Mouse (Mus musculus) induced T-regulatory cell, adult 2 months (primary cell): ENCODE data around the gene Zfp775.

ENCODE experiments used
- DNase-seq: peaks from one replicate; pipeline ENCODE4 v3.0.0-alpha.2; 2012; ENCODE audit warnings: low read depth

The Zfp775 gene

DNA sequence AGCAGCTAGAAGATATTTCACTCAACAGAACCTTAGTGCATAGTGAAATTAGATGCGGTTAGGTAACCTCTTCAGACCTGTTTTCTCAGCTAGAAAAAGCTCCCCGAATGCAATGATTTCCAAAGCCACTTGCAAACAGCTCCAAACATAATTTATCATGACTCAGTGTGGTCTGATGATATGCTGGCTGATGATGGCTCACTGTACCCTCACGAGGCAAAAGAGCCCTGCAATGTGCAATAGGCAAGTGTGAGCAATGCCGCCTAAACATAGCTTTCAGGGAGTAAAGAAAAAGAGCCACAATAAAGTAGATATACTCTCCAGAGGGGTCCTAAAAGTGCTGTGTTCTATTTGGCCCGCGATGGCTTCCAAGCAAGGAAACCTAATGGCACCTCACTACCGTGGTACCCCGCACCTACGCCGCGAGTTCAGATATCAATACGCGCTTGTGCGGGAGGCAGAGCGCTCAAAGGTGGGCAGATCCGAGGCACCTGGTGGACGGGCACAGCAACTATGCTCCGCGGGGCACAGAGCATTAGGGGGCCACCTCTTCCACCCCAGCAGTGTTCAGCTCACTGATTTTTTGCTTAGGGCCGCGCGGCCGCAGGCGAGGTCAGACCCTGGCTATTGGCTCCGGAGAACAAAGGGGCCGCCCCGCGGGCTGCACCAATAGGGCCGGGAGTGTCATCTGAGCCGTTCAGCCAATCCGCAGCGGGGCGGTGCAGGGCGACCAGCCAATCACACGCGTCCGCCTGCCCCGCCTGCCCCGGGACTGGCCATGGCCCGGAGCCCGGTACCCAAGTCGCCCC is at the start of gene Zfp775:
Zfp775 (plus strand) TSS at position 793 of the 809 bp plus-strand sequence.
- peak; percentile 95 for DNase-seq

- peak; percentile 82 for DNase-seq
Observed at GRCm38 (mm10) chr6:48552918-48553317, 48.9 kb upstream of the Zfp775 start.

- DNase-seq = no peak
Observed at GRCm38 (mm10) chr6:48553819-48554218, 48.0 kb upstream of the Zfp775 start.

GRCm38 (mm10) chr6:48554280-48555103 is 47.4 kb upstream of the Zfp775 start, which contains the start of gene Lrrc61:
Lrrc61 (plus strand) TSS chr6:48554796.
- peak; percentile 95 for DNase-seq

- DNase-seq = peak; percentile 34
Observed at GRCm38 (mm10) chr6:48555104-48555890, 46.6 kb upstream of the Zfp775 start.

DNA sequence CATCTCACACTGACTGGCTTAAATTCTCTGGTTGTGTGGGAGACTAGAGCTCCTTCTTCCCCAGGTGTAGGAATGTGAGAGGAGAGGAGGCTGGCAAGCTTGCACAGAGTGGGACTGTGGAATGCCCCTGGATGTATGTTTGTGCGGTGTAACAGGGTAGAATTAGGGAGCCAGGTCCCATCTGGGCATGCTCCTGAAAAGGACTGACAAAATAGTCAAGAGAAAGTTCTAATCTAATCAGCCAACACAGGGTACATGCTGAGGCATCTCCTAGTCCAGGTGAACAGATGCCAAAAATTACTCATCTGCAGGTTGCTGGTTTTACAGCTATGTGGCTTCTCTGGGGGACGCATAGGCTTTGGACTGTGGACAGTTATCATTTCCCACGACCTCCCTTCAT is 45.9 kb upstream of the Zfp775 start:
- DNase-seq = no peak

DNA sequence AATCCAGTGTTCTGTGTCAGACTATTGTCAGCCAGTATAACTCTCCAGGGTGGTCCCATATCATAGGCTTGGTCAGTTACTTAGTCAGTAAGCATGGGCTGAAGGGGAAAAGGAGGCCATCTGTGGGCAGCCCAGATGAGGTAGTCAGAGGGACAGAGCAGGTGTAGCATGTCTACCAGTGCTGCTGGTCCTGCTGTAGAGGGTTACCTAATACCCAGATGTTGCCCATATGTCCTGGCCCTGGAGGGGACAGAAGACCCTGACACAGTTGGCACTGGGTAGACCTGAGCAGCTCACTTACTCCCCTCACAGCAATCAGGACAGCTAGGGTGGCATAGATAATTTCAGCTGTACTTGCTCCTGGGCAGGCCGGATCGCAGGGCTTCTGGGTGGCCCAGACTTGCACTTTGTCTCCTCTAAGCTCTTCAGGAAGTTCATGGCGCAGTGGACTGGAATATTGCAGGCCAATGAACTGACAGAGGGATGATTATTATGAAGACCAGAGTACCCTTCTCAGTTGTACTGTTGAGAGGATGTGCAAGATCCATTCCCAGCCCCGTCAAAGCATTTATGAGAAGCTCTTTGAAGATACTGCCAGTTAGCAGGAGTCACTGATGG is 36.1 kb upstream of the Zfp775 start:
- no peak for DNase-seq

DNA sequence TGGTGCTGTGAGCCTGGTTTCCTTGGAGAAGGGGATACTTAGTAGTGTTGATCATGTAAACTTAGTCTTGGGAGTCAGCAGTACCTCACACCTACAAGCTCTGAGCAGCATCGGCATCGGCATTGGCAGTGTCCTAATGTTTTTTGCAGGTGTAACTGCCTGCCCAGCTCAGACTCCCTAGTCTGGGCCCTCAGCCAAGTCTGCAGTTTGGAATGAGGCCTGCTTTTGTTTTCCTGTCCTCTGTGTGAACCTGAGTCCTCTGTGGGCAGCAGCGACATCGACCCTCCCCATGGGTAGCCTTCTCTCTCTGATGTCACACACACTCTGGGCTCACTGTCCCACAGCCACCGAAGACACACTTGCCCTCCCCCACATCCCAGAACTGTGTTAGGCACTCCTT is 35.6 kb upstream of the Zfp775 start:
- no peak for DNase-seq

DNA sequence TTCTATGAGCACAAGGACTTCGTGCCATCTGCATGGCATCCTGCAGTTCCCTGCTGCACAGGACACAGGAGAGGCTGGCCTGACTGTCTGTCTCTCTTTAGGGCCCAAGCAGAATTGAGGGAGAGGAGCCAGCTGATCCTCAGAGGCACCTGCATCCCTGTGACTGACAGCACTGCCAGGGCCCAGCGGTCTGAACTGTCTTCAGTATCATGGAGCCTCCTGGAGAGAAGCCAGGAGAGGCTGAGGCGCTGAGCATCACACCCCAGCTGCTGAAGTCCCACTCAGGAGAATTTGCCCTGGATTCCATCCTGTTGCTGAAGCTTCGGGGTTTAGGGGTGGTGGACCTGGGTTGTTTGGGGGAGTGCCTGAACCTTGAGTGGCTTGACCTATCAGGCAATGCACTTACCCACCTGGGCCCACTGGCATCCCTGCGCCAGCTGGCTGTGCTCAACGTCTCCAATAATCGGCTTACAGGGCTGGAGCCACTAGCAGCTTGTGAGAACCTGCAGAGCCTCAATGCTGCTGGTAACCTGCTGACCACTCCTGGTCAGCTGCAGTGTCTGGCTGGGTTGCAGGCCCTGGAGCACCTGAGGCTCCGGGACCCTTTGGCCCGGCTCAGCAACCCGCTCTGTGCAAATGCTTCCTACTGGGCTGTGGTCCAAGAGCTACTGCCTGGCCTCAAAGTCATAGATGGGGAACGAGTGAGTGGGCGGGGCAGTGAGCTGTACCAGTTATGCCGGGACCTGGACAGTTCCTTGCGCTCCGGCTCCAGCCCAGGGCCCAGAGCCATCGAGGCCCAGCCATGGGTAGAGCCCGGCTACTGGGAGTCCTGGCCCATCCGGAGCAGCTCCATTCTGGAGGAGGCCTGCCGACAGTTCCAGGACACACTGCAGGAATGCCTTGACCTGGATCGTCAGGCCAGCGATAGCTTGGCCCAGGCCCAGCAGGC is 33.6 kb upstream of the Zfp775 start:
- DNase-seq = no peak

DNA sequence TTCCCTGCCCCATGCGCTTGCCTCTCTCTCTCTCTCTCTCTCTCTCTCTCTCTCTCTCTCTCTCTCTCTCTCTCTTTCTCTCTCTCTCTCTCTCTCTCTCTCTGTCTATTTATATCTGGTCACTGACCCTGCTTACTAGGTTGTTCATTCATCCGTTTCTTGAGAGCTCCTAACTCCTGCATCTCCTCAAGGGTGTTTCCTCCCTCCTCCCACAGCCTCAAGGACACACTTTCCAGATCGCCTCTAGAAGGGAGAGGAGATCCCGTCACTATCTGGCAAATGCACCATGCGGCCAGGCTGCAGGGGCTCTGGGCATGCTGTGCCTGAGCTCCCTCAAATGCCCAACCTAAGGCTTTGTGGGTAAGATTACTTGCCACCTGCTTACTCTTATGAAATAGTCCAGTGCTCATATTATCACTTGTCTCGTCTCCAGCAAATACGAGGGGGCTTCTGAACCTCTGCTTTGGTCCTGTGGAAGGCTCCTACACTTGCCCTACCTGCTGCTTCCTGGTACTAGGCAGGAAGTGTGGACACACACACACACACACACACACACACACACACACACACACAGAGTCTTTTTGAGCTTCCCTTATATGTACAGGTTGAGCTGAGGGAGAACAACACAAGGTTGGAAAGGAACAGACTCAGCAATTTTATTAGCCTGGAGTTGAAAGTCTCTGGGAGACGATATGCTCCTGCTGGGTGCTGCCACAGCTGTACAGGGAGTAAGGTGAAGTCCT is 32.6 kb upstream of the Zfp775 start:
- no peak for DNase-seq

- no peak for DNase-seq
Observed at GRCm38 (mm10) chr6:48572014-48572413, 29.8 kb upstream of the Zfp775 start.

GRCm38 (mm10) chr6:48572572-48573061 is 29.2 kb upstream of the Zfp775 start, which contains the start of gene Rarres2:
Rarres2 (minus strand) TSS chr6:48572789.
- DNase-seq = no peak

GRCm38 (mm10) chr6:48573280-48573679 is 28.6 kb upstream of the Zfp775 start:
- DNase-seq = no peak

DNA sequence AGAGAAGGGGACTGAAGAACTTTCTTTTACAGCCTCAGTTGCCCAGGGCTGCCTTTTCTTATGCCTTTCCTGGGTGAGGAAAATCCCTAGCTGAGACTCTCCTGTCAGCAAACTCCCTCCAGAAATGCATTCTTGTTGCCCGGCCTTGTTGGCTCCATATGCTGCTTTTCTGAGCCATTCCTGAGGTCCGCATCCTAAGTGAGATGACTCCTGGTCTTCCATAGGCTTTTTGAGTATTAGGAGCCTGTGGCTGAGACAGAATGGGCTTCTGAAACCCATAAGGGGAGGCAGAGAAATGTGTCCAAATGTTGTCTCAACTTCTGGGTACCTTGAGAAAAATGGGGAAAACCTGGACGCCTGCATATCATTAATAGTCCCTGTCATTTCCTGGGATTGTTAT is 27.9 kb upstream of the Zfp775 start:
- DNase-seq = no peak

- no peak for DNase-seq
Observed at GRCm38 (mm10) chr6:48578736-48579135, 23.1 kb upstream of the Zfp775 start.

- peak; percentile 50 for DNase-seq
Observed at GRCm38 (mm10) chr6:48579215-48579648, 22.6 kb upstream of the Zfp775 start.

GRCm38 (mm10) chr6:48581257-48581656 is 20.6 kb upstream of the Zfp775 start:
- DNase-seq = no peak

DNA sequence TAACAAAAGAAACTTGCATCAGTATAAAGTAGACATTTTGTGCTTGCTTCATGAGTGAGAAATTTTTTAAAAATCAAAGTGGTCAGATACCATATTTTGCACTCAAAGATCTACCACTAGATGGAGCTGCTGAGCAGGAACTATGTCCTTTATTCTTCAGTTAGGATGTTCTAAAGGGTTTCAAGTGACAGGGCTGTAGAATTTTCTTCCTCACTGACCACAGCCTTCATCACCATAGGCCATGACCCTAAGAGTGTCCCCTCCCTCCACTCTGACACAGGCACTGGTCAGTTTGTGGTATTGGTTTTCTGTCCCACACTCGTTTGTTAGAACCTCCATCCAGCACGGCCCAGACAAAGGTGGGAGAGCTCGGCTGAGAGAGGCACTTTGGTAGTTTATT is 19.8 kb upstream of the Zfp775 start:
- DNase-seq = peak; percentile 86

DNA sequence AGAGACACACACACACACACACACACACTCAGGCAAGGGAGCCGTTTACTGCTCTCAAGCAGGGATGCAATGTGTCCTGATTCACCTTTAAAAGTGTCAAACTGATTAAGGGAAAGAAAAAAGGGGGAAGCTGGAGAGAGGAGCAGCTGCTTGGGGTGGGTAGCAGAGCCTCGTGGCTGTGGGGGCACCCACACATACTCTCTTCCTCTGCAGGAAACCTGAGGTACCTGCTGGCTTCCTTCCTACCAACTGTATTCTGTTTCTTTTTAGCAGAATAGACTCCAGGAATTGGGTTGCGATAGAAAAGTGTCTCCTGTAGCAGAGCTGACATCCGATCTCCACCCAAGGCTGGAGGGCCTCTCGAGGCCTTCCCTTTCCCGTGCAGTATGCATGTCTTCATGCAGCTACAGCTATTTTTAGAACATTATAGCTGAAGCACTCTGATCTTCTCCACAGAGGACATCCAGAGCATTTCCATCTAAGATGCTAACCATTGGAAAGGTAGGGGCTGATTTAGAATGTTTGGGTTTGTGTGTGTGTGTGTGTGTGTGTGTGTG is 12.6 kb upstream of the Zfp775 start, which contains the start of gene Gm45021:
Gm45021 (plus strand) TSS at position 417 of the 557 bp plus-strand sequence.
- no peak for DNase-seq
